Mouse (Mus musculus): ENCODE results near the gene Mast4. TPM values are rescaled to one million over a fixed set of nuclear protein-coding genes. Genes with fewer than 3 reads are reported as not detected.
A peak's percentile ranks its signal among the peaks of the same experiment; 100 is the strongest.

The Mast4 gene
- polyA plus RNA-seq, 1 experiment from 2014 or later = 18.9 TPM

- H3K4me2 ChIP-seq (ENCODE audit: low read depth, severe bottlenecking) = no peak overlapping the region
- H3K9me3 ChIP-seq (ENCODE audit: control insufficient read depth, low read length) = no peaks in the 10 kb centered on the region
- no peaks in the 10 kb centered on the region for H3K36me3 ChIP-seq (ENCODE audit: control insufficient read depth, insufficient read depth, low read length)
- WGBS = 87% methylated on average over 9 of the region's 9 CpGs
- no peak for DNase-seq (ENCODE audit: low spot score)
- H3K27ac ChIP-seq (replicated peaks; ENCODE audit: low read depth, low read length) = no peak overlapping the region
- H3K9ac ChIP-seq (ENCODE audit: low read length) = no peak overlapping the region
- H3K4me1 ChIP-seq (ENCODE audit: control insufficient read depth, insufficient read depth, low read length) = no peaks in the 10 kb centered on the region
- H3K27me3 ChIP-seq (ENCODE audit: control insufficient read depth, insufficient read depth, low read length) = no peaks in the 10 kb centered on the region
- ATAC-seq (ENCODE audit: insufficient number of reproducible peaks, low FRiP score, low TSS enrichment, low read depth) = no peak
- no peak overlapping the region for H3K4me3 ChIP-seq (ENCODE audit: low read depth, low read length)
Measured at GRCm38 (mm10) chr13:103303826-103304225, 30.5 kb downstream of the Mast4 start.

- H3K9me3 ChIP-seq (ENCODE audit: control insufficient read depth, low read length) = no peaks in the 10 kb centered on the region
- H3K27me3 ChIP-seq (ENCODE audit: control insufficient read depth, insufficient read depth, low read length) = no peaks in the 10 kb centered on the region
- 27% methylated on average over 6 of the region's 6 CpGs for WGBS
- H3K27ac ChIP-seq (replicated peaks; ENCODE audit: low read depth, low read length) = no peak overlapping the region
- ATAC-seq (ENCODE audit: insufficient number of reproducible peaks, low FRiP score, low TSS enrichment, low read depth) (peak; percentile 47; the same call in 1 of the 2 replicates), DNase-seq (ENCODE audit: low spot score) (peak; percentile 42)
- no peaks in the 10 kb centered on the region for H3K36me3 ChIP-seq (ENCODE audit: control insufficient read depth, insufficient read depth, low read length)
- no peak overlapping the region for H3K9ac ChIP-seq (ENCODE audit: low read length)
- no peak overlapping the region for H3K4me2 ChIP-seq (ENCODE audit: low read depth, severe bottlenecking)
- no peaks in the 10 kb centered on the region for H3K4me1 ChIP-seq (ENCODE audit: control insufficient read depth, insufficient read depth, low read length)
- no peak overlapping the region for H3K4me3 ChIP-seq (ENCODE audit: low read depth, low read length)
Measured at GRCm38 (mm10) chr13:103302508-103302907, 31.8 kb downstream of the Mast4 start.

GRCm38 (mm10) chr13:103302077-103302476, 32.2 kb downstream of the Mast4 start:
- no peaks in the 10 kb centered on the region for H3K9me3 ChIP-seq (ENCODE audit: control insufficient read depth, low read length)
- H3K27me3 ChIP-seq (ENCODE audit: control insufficient read depth, insufficient read depth, low read length) = no peaks in the 10 kb centered on the region
- WGBS = 85% methylated on average over 2 of the region's 2 CpGs
- no peaks in the 10 kb centered on the region for H3K36me3 ChIP-seq (ENCODE audit: control insufficient read depth, insufficient read depth, low read length)
- H3K4me1 ChIP-seq (ENCODE audit: control insufficient read depth, insufficient read depth, low read length) = no peaks in the 10 kb centered on the region
- no peak overlapping the region for H3K27ac ChIP-seq (replicated peaks; ENCODE audit: low read depth, low read length)
- no peak for ATAC-seq (ENCODE audit: insufficient number of reproducible peaks, low FRiP score, low TSS enrichment, low read depth)
- H3K9ac ChIP-seq (ENCODE audit: low read length) = no peak overlapping the region
- no peak overlapping the region for H3K4me3 ChIP-seq (ENCODE audit: low read depth, low read length)
- no peak overlapping the region for H3K4me2 ChIP-seq (ENCODE audit: low read depth, severe bottlenecking)
- no peak for DNase-seq (ENCODE audit: low spot score)

GRCm38 (mm10) chr13:103294424-103294823, 39.9 kb downstream of the Mast4 start:
- Histone ChIP-seq H3K4me3 (ENCODE audit: low read depth, low read length) (no peak overlapping the region), H3K27ac (replicated peaks; ENCODE audit: low read depth, low read length) (no peak overlapping the region), H3K4me2 (ENCODE audit: low read depth, severe bottlenecking) (no peak overlapping the region), H3K9ac (ENCODE audit: low read length) (no peak overlapping the region), H3K27me3 (ENCODE audit: control insufficient read depth, insufficient read depth, low read length) (no peaks in the 10 kb centered on the region), H3K9me3 (ENCODE audit: control insufficient read depth, low read length) (no peaks in the 10 kb centered on the region), H3K4me1 (ENCODE audit: control insufficient read depth, insufficient read depth, low read length) (no peaks in the 10 kb centered on the region), H3K36me3 (ENCODE audit: control insufficient read depth, insufficient read depth, low read length) (no peaks in the 10 kb centered on the region)
- ATAC-seq (ENCODE audit: insufficient number of reproducible peaks, low FRiP score, low TSS enrichment, low read depth) (no peak), DNase-seq (ENCODE audit: low spot score) (no peak)
- WGBS = 90% methylated on average over 13 of the region's 13 CpGs

GRCm38 (mm10) chr13:103293121-103293520, 41.2 kb downstream of the Mast4 start:
- no peak for ATAC-seq (ENCODE audit: insufficient number of reproducible peaks, low FRiP score, low TSS enrichment, low read depth)
- Histone ChIP-seq H3K4me2 (ENCODE audit: low read depth, severe bottlenecking) (no peak overlapping the region), H3K36me3 (ENCODE audit: control insufficient read depth, insufficient read depth, low read length) (no peaks in the 10 kb centered on the region), H3K27me3 (ENCODE audit: control insufficient read depth, insufficient read depth, low read length) (no peaks in the 10 kb centered on the region), H3K4me3 (ENCODE audit: low read depth, low read length) (no peak overlapping the region), H3K27ac (replicated peaks; ENCODE audit: low read depth, low read length) (no peak overlapping the region), H3K9me3 (ENCODE audit: control insufficient read depth, low read length) (no peaks in the 10 kb centered on the region), H3K4me1 (ENCODE audit: control insufficient read depth, insufficient read depth, low read length) (no peaks in the 10 kb centered on the region), H3K9ac (ENCODE audit: low read length) (no peak overlapping the region)
- no peak for DNase-seq (ENCODE audit: low spot score)
- WGBS = 71% methylated on average over 1 of the region's 1 CpGs

- ATAC-seq (ENCODE audit: insufficient number of reproducible peaks, low FRiP score, low TSS enrichment, low read depth) (no peak), DNase-seq (ENCODE audit: low spot score) (no peak)
- 81% methylated on average over 4 of the region's 4 CpGs for WGBS
- Histone ChIP-seq H3K4me1 (ENCODE audit: control insufficient read depth, insufficient read depth, low read length) (no peaks in the 10 kb centered on the region), H3K9ac (ENCODE audit: low read length) (no peak overlapping the region), H3K4me3 (ENCODE audit: low read depth, low read length) (no peak overlapping the region), H3K36me3 (ENCODE audit: control insufficient read depth, insufficient read depth, low read length) (no peaks in the 10 kb centered on the region), H3K4me2 (ENCODE audit: low read depth, severe bottlenecking) (no peak overlapping the region), H3K27me3 (ENCODE audit: control insufficient read depth, insufficient read depth, low read length) (no peaks in the 10 kb centered on the region), H3K27ac (replicated peaks; ENCODE audit: low read depth, low read length) (no peak overlapping the region), H3K9me3 (ENCODE audit: control insufficient read depth, low read length) (no peaks in the 10 kb centered on the region)
Measured at GRCm38 (mm10) chr13:103291098-103291497, 43.2 kb downstream of the Mast4 start.

GRCm38 (mm10) chr13:103285821-103286220, 48.5 kb downstream of the Mast4 start:
- H3K9ac ChIP-seq (ENCODE audit: low read length) = no peak overlapping the region
- no peak overlapping the region for H3K4me3 ChIP-seq (ENCODE audit: low read depth, low read length)
- H3K27ac ChIP-seq (replicated peaks; ENCODE audit: low read depth, low read length) = no peak overlapping the region
- H3K4me2 ChIP-seq (ENCODE audit: low read depth, severe bottlenecking) = no peak overlapping the region
- ATAC-seq (ENCODE audit: insufficient number of reproducible peaks, low FRiP score, low TSS enrichment, low read depth) (no peak), DNase-seq (ENCODE audit: low spot score) (no peak)
- no peaks in the 10 kb centered on the region for H3K9me3 ChIP-seq (ENCODE audit: control insufficient read depth, low read length)
- H3K36me3 ChIP-seq (ENCODE audit: control insufficient read depth, insufficient read depth, low read length) = no peaks in the 10 kb centered on the region
- WGBS = 82% methylated on average over 5 of the region's 5 CpGs
- no peaks in the 10 kb centered on the region for H3K27me3 ChIP-seq (ENCODE audit: control insufficient read depth, insufficient read depth, low read length)
- H3K4me1 ChIP-seq (ENCODE audit: control insufficient read depth, insufficient read depth, low read length) = no peaks in the 10 kb centered on the region

- Histone ChIP-seq H3K9ac (ENCODE audit: low read length) (no peak overlapping the region), H3K27me3 (ENCODE audit: control insufficient read depth, insufficient read depth, low read length) (no peaks in the 10 kb centered on the region), H3K4me3 (ENCODE audit: low read depth, low read length) (no peak overlapping the region), H3K27ac (replicated peaks; ENCODE audit: low read depth, low read length) (no peak overlapping the region), H3K4me2 (ENCODE audit: low read depth, severe bottlenecking) (no peak overlapping the region), H3K9me3 (ENCODE audit: control insufficient read depth, low read length) (no peaks in the 10 kb centered on the region), H3K36me3 (ENCODE audit: control insufficient read depth, insufficient read depth, low read length) (no peaks in the 10 kb centered on the region), H3K4me1 (ENCODE audit: control insufficient read depth, insufficient read depth, low read length) (no peaks in the 10 kb centered on the region)
- DNase-seq (ENCODE audit: low spot score) = no peak
- no peak for ATAC-seq (ENCODE audit: insufficient number of reproducible peaks, low FRiP score, low TSS enrichment, low read depth)
- 90% methylated on average over 7 of the region's 7 CpGs for WGBS
Measured at GRCm38 (mm10) chr13:103285036-103285435, 49.3 kb downstream of the Mast4 start.

- 91% methylated on average over 9 of the region's 9 CpGs for WGBS
Measured at GRCm38 (mm10) chr13:103270856-103271391, 63.4 kb downstream of the Mast4 start.

More at GRCm38 (mm10) chr13:103270856-103271391, 63.4 kb downstream of the Mast4 start:
- Histone ChIP-seq H3K27me3 (ENCODE audit: control insufficient read depth, insufficient read depth, low read length) (no peaks in the 10 kb centered on the region), H3K4me2 (ENCODE audit: low read depth, severe bottlenecking) (no peak overlapping the region), H3K36me3 (ENCODE audit: control insufficient read depth, insufficient read depth, low read length) (no peaks in the 10 kb centered on the region), H3K4me3 (ENCODE audit: low read depth, low read length) (no peak overlapping the region), H3K27ac (replicated peaks; ENCODE audit: low read depth, low read length) (no peak overlapping the region), H3K9ac (ENCODE audit: low read length) (no peak overlapping the region), H3K4me1 (ENCODE audit: control insufficient read depth, insufficient read depth, low read length) (no peaks in the 10 kb centered on the region), H3K9me3 (ENCODE audit: control insufficient read depth, low read length) (no peaks in the 10 kb centered on the region)
- ATAC-seq (ENCODE audit: insufficient number of reproducible peaks, low FRiP score, low TSS enrichment, low read depth) (no peak), DNase-seq (ENCODE audit: low spot score) (no peak)
